Mouse (Mus musculus): ENCODE data around the gene Gm15091.
"Not testable (repeated sequence)": the region's sequence is repeated elsewhere in the genome, so short reads cannot be mapped to it uniquely, and the experiment has no call there.

The Gm15091 gene

DNA sequence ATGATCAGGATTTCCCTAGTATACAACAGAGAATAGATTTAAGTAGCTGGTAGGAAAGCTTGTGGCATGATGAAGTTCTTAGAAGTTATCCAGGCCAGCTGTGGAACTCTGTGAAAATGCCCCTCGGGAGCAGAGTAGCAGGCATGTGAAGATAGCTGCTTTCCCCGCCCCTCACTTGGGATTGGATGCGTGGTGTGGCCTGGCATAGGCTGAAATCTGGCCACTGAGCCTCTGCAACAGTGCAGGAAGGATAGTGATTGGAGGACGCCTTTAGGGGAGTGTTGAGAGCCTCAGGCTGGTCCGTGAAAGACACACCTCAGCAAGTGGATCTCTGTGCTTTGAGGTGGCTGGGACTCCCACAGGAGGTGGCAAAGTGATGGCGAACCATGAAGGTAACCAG lies at the start of gene Gm15091:
Gm15091 (plus strand) TSS at position 301 of the 400 bp plus-strand sequence.
- DNase-seq (ENCODE audit: low spot score in 2 of 2) = not testable (repeated sequence)

Measured in cerebellum, postnatal 4 days (tissue).